Mouse (Mus musculus) heart, embryonic 13.5 days (tissue): ENCODE data around the gene Prrt1. TPM values are rescaled to one million over a fixed set of nuclear protein-coding genes. Genes with fewer than 3 reads are reported as not detected.
A peak's percentile ranks its signal among the peaks of the same experiment; 100 is the strongest.

Experiments used
- ATAC-seq: fragments of 200-750 bp; cut with Nextera tagmentation; 2 replicates; pipeline ENCODE4 v1.8.0; 2017; ENCODE audit warnings: moderate TSS enrichment; ENCODE audit not compliant: insufficient number of reproducible peaks, low FRiP score, low TSS enrichment; ENCODE audit errors: extremely low read depth
- H3K27ac ChIP-seq: fragments of 300-500 bp; sonication (generic); replicated peaks from 2 replicates; pipeline ENCODE4 v1.5.1; 2015; ENCODE audit warnings: moderate library complexity, mild to moderate bottlenecking, inconsistent platforms
- H3K27me3 ChIP-seq: fragments of 300-500 bp; sonication (generic); replicated peaks from 2 replicates; pipeline ENCODE4 v1.6.1; 2015; ENCODE audit warnings: mild to moderate bottlenecking, inconsistent platforms
- H3K36me3 ChIP-seq: fragments of 300-500 bp; sonication (generic); 2 replicates; pipeline ENCODE4 v1.6.1; 2015; ENCODE audit warnings: mild to moderate bottlenecking, inconsistent platforms
- H3K4me1 ChIP-seq: fragments of 300-500 bp; sonication (generic); 2 replicates; pipeline ENCODE4 v1.6.1; 2015; ENCODE audit warnings: inconsistent platforms
- H3K4me2 ChIP-seq: fragments of 300-500 bp; sonication (generic); 2 replicates; pipeline ENCODE4 v1.6.1; 2015; ENCODE audit warnings: inconsistent platforms, mild to moderate bottlenecking, moderate library complexity
- H3K4me3 ChIP-seq: fragments of 300-500 bp; sonication (generic); 2 replicates; pipeline ENCODE4 v1.5.1; 2015; ENCODE audit warnings: moderate library complexity, mild to moderate bottlenecking, inconsistent platforms
- H3K9ac ChIP-seq: fragments of 300-500 bp; sonication (generic); 2 replicates; pipeline ENCODE4 v1.6.1; 2015; ENCODE audit warnings: inconsistent platforms, mild to moderate bottlenecking, moderate library complexity
- H3K9me3 ChIP-seq: fragments of 300-500 bp; sonication (generic); 2 replicates; pipeline ENCODE4 v1.6.1; 2016; ENCODE audit warnings: inconsistent platforms
- WGBS: fragments of 180-500 bp; shearing (Covaris S2); methylation state at CpG from one replicate; pipeline ENCODE4 v1.1.7; 2015; ENCODE audit warnings: mixed read lengths; 5-methylcytosine and 5-hydroxymethylcytosine counted together
- polyA plus RNA-seq: library from polyadenylated mRNA; unstranded; fragments of >200 nt; fragmentation: Nextera tagmentation; extraction: Ambion mirVana; gene quantifications from 2 replicates; pipeline ENCODE4 v1.2.1, GENCODE M21; 2015

Prrt1 gene
- polyA plus RNA-seq, 1 experiment from 2014 or later = 0.31 TPM

DNA sequence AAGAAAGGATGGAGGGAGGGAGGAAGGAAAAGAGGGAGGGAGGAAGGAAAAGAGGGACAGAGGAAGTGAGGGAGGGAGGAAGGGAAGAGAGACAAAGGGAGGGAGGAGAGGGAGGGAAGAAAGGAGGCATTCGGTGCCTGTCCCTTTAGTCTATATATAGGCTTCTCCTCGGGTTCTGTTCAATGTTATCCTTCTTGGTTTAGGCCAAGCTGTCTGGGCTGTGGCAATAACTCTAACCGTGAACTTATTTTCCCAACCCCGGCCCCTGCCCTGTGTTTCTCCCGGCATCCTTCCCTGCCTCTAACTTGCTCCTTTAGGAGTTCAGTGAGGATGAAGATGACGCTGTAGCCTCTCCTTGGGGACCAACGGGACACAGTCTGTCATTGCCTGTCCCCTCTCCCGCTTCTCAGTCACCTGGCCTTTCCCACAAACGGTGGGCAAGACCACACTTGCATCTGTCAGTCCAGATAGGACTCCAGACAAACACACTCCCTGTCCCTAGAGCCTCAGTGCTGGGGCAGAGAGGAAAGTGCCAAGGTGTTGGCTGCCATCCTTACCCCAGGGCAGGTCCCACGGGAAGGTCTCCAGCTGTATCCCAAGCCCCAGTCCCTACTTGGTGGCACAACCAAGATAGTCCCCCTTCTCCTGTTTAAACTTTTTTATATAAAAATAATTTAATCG is 45.3 kb downstream of the Prrt1 start:
- Histone ChIP-seq H3K9me3 (no peaks in the 10 kb centered on the region), H3K4me2 (no peak overlapping the region), H3K36me3 (no peaks in the 10 kb centered on the region), H3K9ac (no peak overlapping the region), H3K27me3 (peaks cover 93% of the 10 kb centered on the region), H3K4me1 (peaks cover 39% of the 10 kb centered on the region), H3K4me3 (no peak overlapping the region), H3K27ac (no peak overlapping the region)
- WGBS = 39% methylated on average over 11 of the region's 11 CpGs
- ATAC-seq = no peak

DNA sequence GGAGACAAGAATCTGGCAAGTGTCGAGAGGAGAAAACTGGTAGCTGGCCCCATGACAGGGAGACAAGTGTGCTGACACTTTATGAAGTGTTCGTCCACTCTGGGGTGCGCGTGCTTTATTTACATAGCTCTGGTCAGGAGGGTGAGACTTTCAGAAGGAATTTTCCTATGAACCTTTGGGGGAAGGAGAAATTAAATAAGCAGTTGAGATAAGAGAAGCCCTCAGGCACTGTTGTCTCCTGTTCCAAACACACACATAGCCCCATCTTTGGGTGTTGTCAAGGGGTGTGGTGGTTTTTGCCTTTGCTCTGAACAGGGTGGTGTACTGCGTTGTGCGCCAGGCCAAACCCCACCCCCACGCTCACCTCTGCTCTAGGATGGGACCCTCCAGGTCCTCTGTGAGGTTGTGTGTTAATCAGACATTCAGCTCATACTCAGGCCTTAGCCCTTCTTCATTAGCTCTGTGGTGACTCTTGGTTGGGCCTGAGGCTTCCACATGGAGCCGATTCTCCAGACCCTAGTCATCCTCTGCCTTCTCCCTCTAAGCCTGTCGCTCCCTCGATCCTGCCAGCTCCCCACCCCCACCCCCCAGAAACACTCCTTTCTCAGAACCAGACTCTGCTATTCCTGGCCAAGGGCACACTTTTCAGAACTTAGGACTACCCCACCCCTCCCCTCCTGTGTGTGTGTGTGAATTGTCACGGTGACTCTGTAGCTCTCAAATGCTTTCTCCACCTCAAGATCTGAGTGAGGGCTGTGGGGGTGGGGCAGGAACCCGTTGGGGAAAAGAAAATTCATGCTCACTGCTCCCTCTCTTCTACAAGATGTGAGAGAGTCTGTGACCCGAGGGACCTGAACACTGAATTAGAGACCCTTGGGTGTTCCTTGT is 46.1 kb downstream of the Prrt1 start:
- 49% methylated on average over 13 of the region's 13 CpGs for WGBS
- no peak overlapping the region for H3K27ac ChIP-seq
- H3K4me1 ChIP-seq = peaks cover 39% of the 10 kb centered on the region
- ATAC-seq = no peak
- no peak overlapping the region for H3K4me3 ChIP-seq
- no peaks in the 10 kb centered on the region for H3K9me3 ChIP-seq
- no peak overlapping the region for H3K4me2 ChIP-seq
- H3K36me3 ChIP-seq = no peaks in the 10 kb centered on the region
- 0 out of 2 replicates have a peak overlapping the region, but pooled peaks have one; percentile 11 for H3K9ac ChIP-seq
- peaks cover 93% of the 10 kb centered on the region for H3K27me3 ChIP-seq

DNA sequence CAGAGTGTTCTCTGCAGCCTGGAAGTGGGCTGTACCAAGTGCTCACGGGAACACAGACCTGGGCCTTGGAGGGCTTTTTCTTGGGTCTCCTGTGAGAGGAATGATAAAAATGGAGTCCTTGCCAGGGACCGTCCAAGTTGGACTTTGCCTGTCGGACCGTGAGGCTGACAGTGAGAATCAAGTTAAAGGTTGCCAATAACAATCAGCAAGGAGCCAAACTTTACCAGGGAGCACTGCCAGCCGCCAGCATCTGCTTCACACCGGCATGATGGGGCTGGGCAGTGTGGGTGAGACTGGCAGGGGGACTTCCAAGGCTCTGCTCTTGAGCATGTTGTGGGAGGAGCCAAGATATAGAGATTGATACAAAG is 46.7 kb downstream of the Prrt1 start:
- 69% methylated on average over 6 of the region's 6 CpGs for WGBS
- Histone ChIP-seq H3K27me3 (peaks cover 89% of the 10 kb centered on the region), H3K9me3 (no peaks in the 10 kb centered on the region), H3K4me2 (no peak overlapping the region), H3K27ac (no peak overlapping the region), H3K4me3 (no peak overlapping the region), H3K36me3 (no peaks in the 10 kb centered on the region), H3K9ac (0 out of 2 replicates have a peak overlapping the region, but pooled peaks have one; percentile 11), H3K4me1 (peaks cover 39% of the 10 kb centered on the region)
- no peak for ATAC-seq

DNA sequence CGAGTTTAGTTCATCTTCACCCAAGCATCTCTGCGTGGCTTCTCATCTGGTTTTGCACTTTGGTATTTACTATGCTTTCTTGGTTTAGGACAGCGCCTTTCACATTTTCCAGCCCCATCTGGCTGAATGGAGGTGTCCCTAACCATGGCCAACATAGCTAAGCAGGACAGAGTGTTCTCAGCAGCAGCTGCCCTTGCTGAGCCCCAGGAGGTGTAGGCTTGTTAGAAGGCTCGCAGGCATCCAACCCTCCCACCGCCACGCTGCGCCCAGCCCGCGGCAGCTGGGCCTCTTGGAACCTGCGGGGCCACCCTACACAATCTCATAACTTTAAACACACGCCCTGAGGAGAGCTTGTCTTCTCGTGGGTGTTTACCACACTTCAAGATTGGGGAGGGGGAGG is 47.3 kb downstream of the Prrt1 start:
- Histone ChIP-seq H3K36me3 (no peaks in the 10 kb centered on the region), H3K9me3 (no peaks in the 10 kb centered on the region), H3K27ac (no peak overlapping the region), H3K27me3 (peaks cover 83% of the 10 kb centered on the region), H3K4me3 (no peak overlapping the region), H3K9ac (no peak overlapping the region), H3K4me1 (peaks cover 39% of the 10 kb centered on the region), H3K4me2 (no peak overlapping the region)
- no peak for ATAC-seq
- 71% methylated on average over 12 of the region's 12 CpGs for WGBS

DNA sequence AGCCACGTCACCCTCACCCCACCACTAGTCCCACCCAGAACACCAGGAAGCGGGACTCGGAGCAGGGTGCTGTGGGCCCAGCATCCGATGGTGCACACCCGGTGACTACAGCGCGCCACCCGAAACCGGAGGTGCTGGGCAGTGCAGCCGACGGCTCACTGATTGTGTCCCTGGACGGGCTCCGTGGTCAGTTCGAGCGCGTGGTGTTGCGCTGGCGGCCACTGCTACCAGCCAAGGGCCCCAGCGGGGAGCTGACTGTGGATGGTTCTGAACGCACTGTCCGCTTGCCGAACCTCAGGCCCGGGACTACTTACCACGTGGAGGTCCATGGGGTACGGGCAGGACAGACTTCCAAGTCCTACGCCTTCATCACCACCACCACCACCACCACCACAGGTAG is 50.9 kb downstream of the Prrt1 start:
- Histone ChIP-seq H3K36me3 (no peaks in the 10 kb centered on the region), H3K4me2 (no peak overlapping the region), H3K27me3 (peaks cover 51% of the 10 kb centered on the region), H3K9ac (no peak overlapping the region), H3K9me3 (no peaks in the 10 kb centered on the region), H3K4me1 (peaks cover 52% of the 10 kb centered on the region), H3K4me3 (no peak overlapping the region), H3K27ac (no peak overlapping the region)
- WGBS = 76% methylated on average over 26 of the region's 26 CpGs
- no peak for ATAC-seq

DNA sequence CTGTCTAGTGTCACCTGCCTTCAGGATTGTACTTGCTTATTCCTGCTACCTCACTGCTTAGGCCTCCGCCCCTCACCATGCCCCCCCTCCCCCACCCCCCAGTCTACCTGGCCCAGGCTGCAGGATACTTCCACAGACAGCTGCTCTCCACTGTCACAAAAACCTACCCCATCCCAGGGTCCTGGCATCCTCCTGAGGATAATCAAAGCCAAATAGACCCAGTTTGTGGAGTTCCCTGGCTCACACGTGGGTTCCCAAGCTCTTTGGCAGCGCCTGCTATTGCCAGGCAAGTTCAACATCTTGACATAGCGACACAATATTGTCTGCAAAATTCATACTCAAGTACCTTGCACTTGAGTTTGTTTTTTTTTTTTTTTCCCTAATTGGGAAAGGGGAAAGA is 51.3 kb downstream of the Prrt1 start:
- H3K9me3 ChIP-seq = no peaks in the 10 kb centered on the region
- peaks cover 51% of the 10 kb centered on the region for H3K27me3 ChIP-seq
- no peak overlapping the region for H3K4me3 ChIP-seq
- 83% methylated on average over 4 of the region's 4 CpGs for WGBS
- no peak overlapping the region for H3K9ac ChIP-seq
- no peak overlapping the region for H3K4me2 ChIP-seq
- H3K36me3 ChIP-seq = no peaks in the 10 kb centered on the region
- H3K4me1 ChIP-seq = peaks cover 52% of the 10 kb centered on the region
- H3K27ac ChIP-seq = no peak overlapping the region
- no peak for ATAC-seq

DNA sequence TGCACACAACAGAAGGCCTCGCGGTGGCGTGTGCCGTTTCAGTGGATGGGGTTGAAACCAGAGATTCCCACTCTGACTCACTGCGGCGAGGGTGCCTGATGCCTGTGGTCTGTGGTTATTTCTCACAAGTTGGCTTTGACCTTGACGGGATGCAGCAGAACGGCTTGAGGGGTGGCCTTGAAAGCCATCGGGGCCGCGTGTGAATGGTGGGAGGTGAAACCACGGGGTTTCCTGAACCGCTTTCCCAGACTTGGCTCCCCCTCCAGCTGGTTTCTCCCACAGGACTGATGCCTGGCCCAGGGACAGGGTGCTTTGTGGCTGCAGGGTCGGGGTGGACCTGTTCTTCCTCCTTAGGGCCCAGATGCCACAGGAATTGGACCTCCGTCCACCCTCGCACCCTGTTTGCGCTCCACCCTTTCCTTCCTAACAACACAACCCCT is 51.8 kb downstream of the Prrt1 start:
- Histone ChIP-seq H3K4me3 (no peak overlapping the region), H3K27me3 (peaks cover 45% of the 10 kb centered on the region), H3K9me3 (no peaks in the 10 kb centered on the region), H3K27ac (no peak overlapping the region), H3K9ac (no peak overlapping the region), H3K4me2 (peak overlapping the region; percentile 13; the same call in 1 of the 2 replicates), H3K36me3 (no peaks in the 10 kb centered on the region), H3K4me1 (peaks cover 52% of the 10 kb centered on the region)
- ATAC-seq = no peak
- 65% methylated on average over 17 of the region's 17 CpGs for WGBS

DNA sequence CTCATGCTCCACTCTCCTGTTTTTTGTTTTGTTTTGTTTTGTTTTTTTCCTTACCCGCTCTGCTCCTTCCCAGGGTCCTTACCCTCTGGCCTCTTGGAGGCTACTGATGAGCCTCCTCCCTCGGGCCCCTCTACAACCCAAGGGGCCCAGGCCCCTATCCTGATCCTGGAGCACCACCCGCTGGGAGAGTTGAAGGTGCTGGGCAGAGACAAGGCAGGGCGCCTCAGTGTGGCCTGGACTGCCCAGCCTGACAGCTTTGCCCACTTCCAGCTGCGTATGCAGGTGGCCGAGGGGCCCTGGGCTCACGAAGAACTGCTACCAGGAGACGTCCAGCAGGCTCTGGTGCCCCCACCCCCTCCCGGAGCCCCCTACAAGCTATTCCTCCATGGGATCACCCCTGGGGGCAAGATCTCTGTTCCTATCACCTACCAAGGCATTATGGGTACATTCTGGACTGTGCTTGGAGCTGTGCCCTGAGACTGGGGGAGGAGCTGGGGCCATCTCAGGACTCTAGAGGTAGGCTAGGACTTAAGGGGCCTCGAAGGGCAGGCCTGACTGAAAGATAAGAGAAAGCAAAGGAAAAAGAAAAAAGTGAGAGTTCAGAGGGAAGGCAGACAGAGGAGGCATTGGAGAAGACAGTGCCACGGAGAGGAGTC is 52.7 kb downstream of the Prrt1 start:
- no peaks in the 10 kb centered on the region for H3K36me3 ChIP-seq
- 0 out of 2 replicates have a peak overlapping the region, but pooled peaks have one; percentile 13 for H3K4me2 ChIP-seq
- peak overlapping the region; percentile 3; the same call in 1 of the 2 replicates for H3K9ac ChIP-seq
- peaks cover 37% of the 10 kb centered on the region for H3K27me3 ChIP-seq
- ATAC-seq = no peak
- H3K9me3 ChIP-seq = no peaks in the 10 kb centered on the region
- H3K4me3 ChIP-seq = no peak overlapping the region
- WGBS = 59% methylated on average over 11 of the region's 11 CpGs
- peaks cover 46% of the 10 kb centered on the region for H3K4me1 ChIP-seq
- no peak overlapping the region for H3K27ac ChIP-seq

Other genes with a start within 250 kb of the Prrt1 start
- 0.19 TPM in 1 of 2 replicates, not detected in the other for gene BC051142, start 230.7 kb upstream of the Prrt1 start, polyA plus RNA-seq
- gene Btnl4, start 152.2 kb upstream of the Prrt1 start, polyA plus RNA-seq = not detected in 2 replicates
- not detected in 2 replicates for gene Btnl6, start 112.2 kb upstream of the Prrt1 start, polyA plus RNA-seq
- 5.5 and 7.0 TPM in 2 replicates for gene Notch4, start 65.3 kb upstream of the Prrt1 start, polyA plus RNA-seq
- gene Gpsm3, start 39.7 kb upstream of the Prrt1 start, polyA plus RNA-seq = 6.8 and 7.0 TPM in 2 replicates
- 7.0 and 7.3 TPM in 2 replicates for gene Pbx2, start 38.3 kb upstream of the Prrt1 start, polyA plus RNA-seq
- 3.7 and 4.0 TPM in 2 replicates for gene Ager, start 31.7 kb upstream of the Prrt1 start, polyA plus RNA-seq
- gene Rnf5, start 25.8 kb upstream of the Prrt1 start, polyA plus RNA-seq = 106 and 120 TPM in 2 replicates
- 53.6 and 54.2 TPM in 2 replicates for gene Agpat1, start 25.3 kb upstream of the Prrt1 start, polyA plus RNA-seq
- gene Egfl8, start 13.6 kb upstream of the Prrt1 start, polyA plus RNA-seq = 1.0 and 1.2 TPM in 2 replicates
- gene Ppt2, start 1.0 kb upstream of the Prrt1 start, polyA plus RNA-seq = 26.1 and 27.6 TPM in 2 replicates
- 10.4 and 10.7 TPM in 2 replicates for gene Fkbpl, start 15.2 kb downstream of the Prrt1 start, polyA plus RNA-seq
- 56.1 and 56.2 TPM in 2 replicates for gene Atf6b, start 17.6 kb downstream of the Prrt1 start, polyA plus RNA-seq
- 1.3 and 1.4 TPM in 2 replicates for gene Tnxb, start 41.0 kb downstream of the Prrt1 start, polyA plus RNA-seq
- 0.11 and 0.21 TPM in 2 replicates for gene C4b, start 114.3 kb downstream of the Prrt1 start, polyA plus RNA-seq
- gene Cyp21a1, start 175.0 kb downstream of the Prrt1 start, polyA plus RNA-seq = not detected in 2 replicates
- 17.4 and 18.3 TPM in 2 replicates for gene Stk19, start 207.4 kb downstream of the Prrt1 start, polyA plus RNA-seq
- gene Dxo, start 207.5 kb downstream of the Prrt1 start, polyA plus RNA-seq = 32.3 and 34.9 TPM in 2 replicates
- 27.3 and 30.6 TPM in 2 replicates for gene Skiv2l, start 220.7 kb downstream of the Prrt1 start, polyA plus RNA-seq
- 68.5 and 70.9 TPM in 2 replicates for gene Nelfe, start 220.9 kb downstream of the Prrt1 start, polyA plus RNA-seq
- 2.3 and 5.6 TPM in 2 replicates for gene Cfb, start 233.0 kb downstream of the Prrt1 start, polyA plus RNA-seq
- gene Zbtb12, start 249.9 kb downstream of the Prrt1 start, polyA plus RNA-seq = 1.5 and 2.0 TPM in 2 replicates